ENCODE assay signal across 8 mouse cellular contexts in the genomic region with DNA sequence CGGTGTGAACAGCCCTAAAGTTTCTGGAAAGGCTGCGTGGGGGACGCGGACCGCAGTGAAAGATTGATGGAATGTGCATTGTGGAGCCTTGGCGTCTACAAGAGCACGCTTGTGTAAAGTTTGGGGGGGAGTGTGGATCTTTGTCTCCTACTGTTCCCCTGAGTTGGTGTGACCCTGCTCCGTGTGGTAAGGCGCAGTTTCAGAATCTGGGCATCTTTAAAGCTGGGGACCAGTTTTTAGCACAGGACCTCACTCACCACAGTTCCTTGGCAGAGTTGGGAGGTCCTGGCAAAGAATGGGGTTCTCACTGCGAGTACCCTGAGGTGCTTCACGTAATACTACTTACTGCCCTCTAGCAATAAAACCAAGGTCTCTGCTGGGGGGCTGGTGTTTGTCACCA. TPM values are rescaled to one million over a fixed set of nuclear protein-coding genes. Genes with fewer than 3 reads are reported as not detected.
A peak's percentile ranks its signal among the peaks of the same experiment; 100 is the strongest.
DNase-seq lines count a peak whose midpoint lies in the region; ATAC-seq and TF ChIP-seq lines count a peak whose summit lies in the region.

No protein-coding gene starts in this region.

- H3K4me3 ChIP-seq in erythroblast, embryonic 14.5 days (replicated peaks) = peak overlapping the region; percentile 68
- H3K4me3 ChIP-seq in E14TG2a.4 (replicated peaks; ENCODE audit: low read length) = peak overlapping the region; percentile 98
- peak overlapping the region; percentile 73 for H3K4me3 ChIP-seq in forebrain, embryonic 14.5 days (ENCODE audit: low read depth, low read length)
- H3K4me3 ChIP-seq in liver, embryonic 13.5 days (replicated peaks) = peak overlapping the region; percentile 80

- ATAC-seq in erythroblast, adult 5-6 weeks (replicated peaks; ENCODE audit: low FRiP score, poor library complexity, severe bottlenecking) = no peak
- no peak for ATAC-seq in forebrain, embryonic 14.5 days
- ATAC-seq in liver, embryonic 13.5 days (ENCODE audit: low read depth) = no peak

- peaks cover 29% of the 10 kb centered on the region for H3K4me1 ChIP-seq in erythroblast, embryonic 14.5 days (ENCODE audit: control insufficient read depth)
- H3K4me1 ChIP-seq in E14TG2a.4 (replicated peaks; ENCODE audit: low read depth, low read length) = peaks cover 66% of the 10 kb centered on the region
- H3K4me1 ChIP-seq in forebrain, embryonic 14.5 days (ENCODE audit: control insufficient read depth, insufficient read depth, low read length) = peaks cover 42% of the 10 kb centered on the region
- H3K4me1 ChIP-seq in liver, embryonic 13.5 days (replicated peaks) = peaks cover 33% of the 10 kb centered on the region

- H3K9ac ChIP-seq in forebrain, embryonic 14.5 days (ENCODE audit: low read length) = peak overlapping the region; percentile 91
- peak overlapping the region; percentile 79 for H3K9ac ChIP-seq in liver, embryonic 13.5 days

- no peaks in the 10 kb centered on the region for H3K36me3 ChIP-seq in erythroblast, embryonic 14.5 days (ENCODE audit: control insufficient read depth)
- H3K36me3 ChIP-seq in E14TG2a.4 (ENCODE audit: insufficient read depth, low read length) = peaks cover 31% of the 10 kb centered on the region
- no peaks in the 10 kb centered on the region for H3K36me3 ChIP-seq in forebrain, embryonic 14.5 days (ENCODE audit: control insufficient read depth, insufficient read depth, low read length)
- H3K36me3 ChIP-seq in liver, embryonic 13.5 days = no peaks in the 10 kb centered on the region

- under 1% methylated on average over 11 of the region's 11 CpGs for WGBS in forebrain, embryonic 14.5 days
- WGBS in liver, embryonic 13.5 days (ENCODE audit: insufficient replicate concordance) = 2% methylated on average over 11 of the region's 11 CpGs

- H3K4me2 ChIP-seq in forebrain, embryonic 14.5 days (ENCODE audit: low read length) = peak overlapping the region; percentile 85
- peak overlapping the region; percentile 96 for H3K4me2 ChIP-seq in liver, embryonic 13.5 days

- intact Hi-C loops in gastrocnemius, postnatal 14 days (cut with DNase I; ENCODE audit: low total_unique reads) = loop anchor here (10.0 kb wide), 1 partner anchor 166 kb away; no protein-coding TSS in a partner anchor

- H3K27me3 ChIP-seq in erythroblast, embryonic 14.5 days (ENCODE audit: control insufficient read depth) = peaks cover 29% of the 10 kb centered on the region
- peaks cover 8% of the 10 kb centered on the region; the same call in 1 of the 2 replicates for H3K27me3 ChIP-seq in E14TG2a.4 (ENCODE audit: insufficient read depth, low read length)
- H3K27me3 ChIP-seq in forebrain, embryonic 14.5 days (replicated peaks; ENCODE audit: control insufficient read depth, insufficient read depth, low read length) = no peaks in the 10 kb centered on the region
- H3K27me3 ChIP-seq in liver, embryonic 13.5 days = peaks cover 23% of the 10 kb centered on the region

- peak overlapping the region; percentile 95; the same call in 1 of the 2 replicates for H3K27ac ChIP-seq in forebrain, embryonic 14.5 days (ENCODE audit: low read depth, low read length)
- no peak overlapping the region for H3K27ac ChIP-seq in liver, embryonic 13.5 days

- no peak for TF ChIP-seq CTCF in E14TG2a.4 (conservative IDR thresholded peaks at IDR 0.05; ENCODE audit: low read length)

- DNase-seq in forebrain, embryonic 14.5 days (ENCODE audit: low spot score) = peak; percentile 37
- no peak for DNase-seq in liver, embryonic 13.5 days
- no peak for DNase-seq in adipocyte (ENCODE audit: low spot score)
- no peak for DNase-seq in gastrocnemius, postnatal 14 days
- no peak for DNase-seq in spleen, postnatal 14 days (ENCODE audit: low spot score in 2 of 2)

- no peaks in the 10 kb centered on the region for H3K9me3 ChIP-seq in erythroblast, embryonic 14.5 days (ENCODE audit: control insufficient read depth, low read length)
- no peaks in the 10 kb centered on the region for H3K9me3 ChIP-seq in E14TG2a.4 (ENCODE audit: low read length)
- H3K9me3 ChIP-seq in forebrain, embryonic 14.5 days (replicated peaks; ENCODE audit: control insufficient read depth, low read length) = no peaks in the 10 kb centered on the region
- H3K9me3 ChIP-seq in liver, embryonic 13.5 days (replicated peaks) = no peaks in the 10 kb centered on the region

RNA-seq across cellular contexts. Expression of a gene that starts 1.0 kb away (rescaled TPM):
- 0.04 and 0.05 TPM in 2 replicates for polyA plus RNA-seq in erythroblast, embryonic 14.5 days (2012)
- 1.5 and 5.0 TPM in 2 replicates for total RNA-seq in erythroblast, adult 5-6 weeks (2015; ENCODE audit: low replicate concordance)
- total RNA-seq in erythroblast, adult 5-6 weeks (2017; ENCODE audit: low replicate concordance) = 5.2 and 6.0 TPM in 2 replicates
- polyA plus RNA-seq in forebrain, embryonic 14.5 days (2014; fragmentation: Nextera tagmentation; extraction: Ambion mirVana) = 29.2 and 35.3 TPM in 2 replicates
- 7.2 and 8.7 TPM in 2 replicates for polyA plus RNA-seq in liver, embryonic 13.5 days (2015; fragmentation: Nextera tagmentation; extraction: Ambion mirVana)
- total RNA-seq in gastrocnemius, postnatal 14 days (2021) = 1 to 10 TPM; 6.4 to 7.7 TPM
